Mouse (Mus musculus) heart, embryonic 14.5 days (tissue): ENCODE data around the gene Kcna3. TPM values are rescaled to one million over a fixed set of nuclear protein-coding genes. Genes with fewer than 3 reads are reported as not detected.

Experiments used
- ATAC-seq: fragments of 200-750 bp; cut with Nextera tagmentation; 2 replicates; pipeline ENCODE4 v1.8.0; 2017; ENCODE audit warnings: low read depth, moderate TSS enrichment; ENCODE audit not compliant: insufficient number of reproducible peaks, insufficient read depth, low FRiP score
- H3K27ac ChIP-seq, 2 experiments: fragments of 200-500 bp in 1 of 2; fragments of 300-500 bp in 1 of 2; sonication (generic) in 1 of 2; replicated peaks in 1 of 2; 2 replicates each; pipeline ENCODE4 v1.5.1; 2012 to 2014; ENCODE audit warnings: low read depth in 2 of 2, low read length in 2 of 2, control low read depth in 1 of 2, mild to moderate bottlenecking in 1 of 2, mixed read lengths in 1 of 2; ENCODE audit not compliant: control insufficient read depth in 1 of 2, insufficient read depth in 1 of 2
- H3K27me3 ChIP-seq: fragments of 300-500 bp; sonication (generic); 2 replicates; pipeline ENCODE4 v1.6.1; 2014; ENCODE audit warnings: mild to moderate bottlenecking, low read length, control low read depth; ENCODE audit not compliant: control insufficient read depth, insufficient read depth
- H3K36me3 ChIP-seq: fragments of 300-500 bp; sonication (generic); 2 replicates; pipeline ENCODE4 v1.6.1; 2014; ENCODE audit warnings: mild to moderate bottlenecking, control low read depth, low read length, mixed read lengths; ENCODE audit not compliant: control insufficient read depth, insufficient read depth
- H3K4me1 ChIP-seq, 2 experiments: fragments of 200-500 bp in 1 of 2; fragments of 300-500 bp in 1 of 2; sonication (generic) in 1 of 2; 2 replicates each; pipeline ENCODE4 v1.6.1; 2012 to 2014; ENCODE audit warnings: low read length in 2 of 2, control low read depth in 1 of 2, mixed read lengths in 1 of 2; ENCODE audit not compliant: control insufficient read depth in 2 of 2, insufficient read depth in 2 of 2
- H3K4me2 ChIP-seq: fragments of 300-500 bp; sonication (generic); 2 replicates; pipeline ENCODE4 v1.6.1; 2014; ENCODE audit warnings: mild to moderate bottlenecking, low read length
- H3K4me3 ChIP-seq, 2 experiments: fragments of 200-500 bp in 1 of 2; fragments of 300-500 bp in 1 of 2; sonication (generic) in 1 of 2; 2 replicates each; pipeline ENCODE4 v1.5.1; 2012 to 2014; ENCODE audit warnings: low read length in 2 of 2, mild to moderate bottlenecking in 2 of 2, control low read depth in 1 of 2, low read depth in 1 of 2, moderate library complexity in 1 of 2; ENCODE audit not compliant: control insufficient read depth in 1 of 2, insufficient read depth in 1 of 2
- H3K9ac ChIP-seq: fragments of 300-500 bp; sonication (generic); 2 replicates; pipeline ENCODE4 v1.6.1; 2014; ENCODE audit warnings: mild to moderate bottlenecking, low read length
- H3K9me3 ChIP-seq: fragments of 300-500 bp; sonication (generic); 2 replicates; pipeline ENCODE4 v1.6.1; 2016; ENCODE audit warnings: low read length, control low read depth; ENCODE audit not compliant: control insufficient read depth
- WGBS: fragments of 180-500 bp; shearing (Covaris S2); extraction: QIAGEN DNeasy Blood & Tissue Kit; methylation state at CpG from one replicate; pipeline ENCODE4 v1.1.7; 2014; 5-methylcytosine and 5-hydroxymethylcytosine counted together
- polyA plus RNA-seq: library from polyadenylated mRNA; unstranded; fragments of >200 nt; fragmentation: Nextera tagmentation; extraction: Ambion mirVana; gene quantifications from 2 replicates; pipeline ENCODE4 v1.2.1, GENCODE M21; 2014

The Kcna3 gene
- polyA plus RNA-seq, 1 experiment from 2014 or later: 0.99 TPM

DNA sequence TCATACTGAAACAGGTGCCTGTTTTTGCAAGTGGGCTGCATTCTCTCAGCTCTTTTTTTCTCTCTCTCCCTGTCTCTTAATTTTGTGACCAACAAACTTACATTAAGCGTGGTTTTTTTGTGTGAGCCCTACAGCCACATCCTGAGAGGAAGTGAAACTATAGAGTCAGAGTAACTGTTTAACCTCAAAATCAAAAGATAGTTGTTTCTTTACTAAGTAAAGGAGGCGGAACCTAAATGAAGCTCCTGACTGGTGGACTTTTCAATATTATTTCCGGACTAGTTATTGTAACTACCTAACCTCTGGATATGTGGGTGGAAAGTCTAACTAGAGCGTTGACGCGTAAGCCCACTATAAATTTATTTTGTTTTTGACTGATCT, 2.2 kb downstream of the Kcna3 start:
- Histone ChIP-seq H3K36me3 (no peaks in the 10 kb centered on the region), H3K4me2 (peak overlapping the region; percentile 99), H3K9me3 (no peaks in the 10 kb centered on the region), H3K9ac (no peak overlapping the region), H3K4me1 (peaks cover 0 to 5% of the 10 kb centered on the region in 2 experiments; a peak in 2 of 4 replicates), H3K27me3 (peaks cover 15% of the 10 kb centered on the region), H3K27ac (no peak overlapping the region), H3K4me3 (no peak overlapping the region)
- WGBS: 81% methylated on average over 6 of the region's 6 CpGs
- ATAC-seq: no peak

GRCm38 (mm10) chr3:107038661-107039223, 2.8 kb downstream of the Kcna3 start:
- H3K27ac ChIP-seq: no peak overlapping the region
- WGBS: 54% methylated on average over 10 of the region's 10 CpGs
- ATAC-seq: no peak
- peaks cover 15% of the 10 kb centered on the region for H3K27me3 ChIP-seq
- H3K9ac ChIP-seq: no peak overlapping the region
- no peaks in the 10 kb centered on the region for H3K9me3 ChIP-seq
- no peak overlapping the region for H3K4me3 ChIP-seq
- H3K36me3 ChIP-seq: no peaks in the 10 kb centered on the region
- 0 out of 2 replicates have a peak overlapping the region, but pooled peaks have one; percentile 99 for H3K4me2 ChIP-seq
- H3K4me1 ChIP-seq: peaks cover 0 to 5% of the 10 kb centered on the region in 2 experiments; a peak in 2 of 4 replicates

DNA sequence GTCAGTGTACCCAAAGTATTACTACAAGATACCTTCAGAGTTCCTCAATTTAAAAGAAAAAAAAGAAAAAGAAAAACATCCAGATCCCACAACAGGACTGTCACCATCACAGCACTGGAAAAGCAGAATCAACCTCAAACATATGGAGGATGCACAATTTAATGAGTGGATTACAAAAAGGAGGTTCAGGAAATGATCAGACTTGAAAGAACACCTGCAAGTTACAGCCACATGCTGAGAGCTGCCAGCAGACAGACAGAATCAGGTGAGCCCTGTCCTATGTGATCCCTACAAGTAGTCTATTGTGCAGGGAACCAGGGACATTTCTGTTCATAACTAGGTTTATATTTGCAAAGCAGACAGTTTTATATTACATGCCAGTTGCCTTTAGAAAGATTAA, 3.3 kb downstream of the Kcna3 start:
- ATAC-seq: no peak
- no peak overlapping the region for H3K27ac ChIP-seq
- no peak overlapping the region for H3K9ac ChIP-seq
- no peaks in the 10 kb centered on the region for H3K36me3 ChIP-seq
- peaks cover 15% of the 10 kb centered on the region for H3K27me3 ChIP-seq
- H3K9me3 ChIP-seq: no peaks in the 10 kb centered on the region
- peaks cover 0 to 5% of the 10 kb centered on the region in 2 experiments; a peak in 2 of 4 replicates for H3K4me1 ChIP-seq
- no peak overlapping the region for H3K4me3 ChIP-seq
- H3K4me2 ChIP-seq: no peak overlapping the region

DNA sequence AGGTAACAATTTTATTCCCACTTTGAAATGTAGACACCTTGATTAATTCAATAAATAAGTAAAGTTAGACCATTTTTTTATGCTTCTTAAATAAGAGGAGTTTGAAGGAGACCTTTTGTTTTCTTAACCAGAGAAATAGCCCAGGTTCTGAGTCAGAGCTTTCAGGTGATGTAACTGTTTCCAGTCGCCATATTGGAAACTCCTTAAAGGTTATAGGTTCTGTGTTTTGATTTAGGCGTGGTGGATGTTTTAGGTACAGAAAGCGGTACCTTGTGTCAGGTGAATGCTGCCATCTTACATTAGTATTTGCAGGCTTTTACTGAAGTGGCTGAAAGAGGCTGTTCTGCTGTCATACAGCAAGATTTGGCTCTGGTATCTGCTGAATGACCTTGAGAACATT, 4.4 kb downstream of the Kcna3 start:
- no peaks in the 10 kb centered on the region for H3K36me3 ChIP-seq
- peaks cover 0 to 5% of the 10 kb centered on the region in 2 experiments; a peak in 2 of 4 replicates for H3K4me1 ChIP-seq
- 70% methylated on average over 3 of the region's 3 CpGs for WGBS
- no peak for ATAC-seq
- H3K27me3 ChIP-seq: peaks cover 15% of the 10 kb centered on the region
- H3K4me2 ChIP-seq: no peak overlapping the region
- no peak overlapping the region for H3K9ac ChIP-seq
- no peak overlapping the region for H3K4me3 ChIP-seq
- H3K9me3 ChIP-seq: no peaks in the 10 kb centered on the region
- no peak overlapping the region for H3K27ac ChIP-seq

DNA sequence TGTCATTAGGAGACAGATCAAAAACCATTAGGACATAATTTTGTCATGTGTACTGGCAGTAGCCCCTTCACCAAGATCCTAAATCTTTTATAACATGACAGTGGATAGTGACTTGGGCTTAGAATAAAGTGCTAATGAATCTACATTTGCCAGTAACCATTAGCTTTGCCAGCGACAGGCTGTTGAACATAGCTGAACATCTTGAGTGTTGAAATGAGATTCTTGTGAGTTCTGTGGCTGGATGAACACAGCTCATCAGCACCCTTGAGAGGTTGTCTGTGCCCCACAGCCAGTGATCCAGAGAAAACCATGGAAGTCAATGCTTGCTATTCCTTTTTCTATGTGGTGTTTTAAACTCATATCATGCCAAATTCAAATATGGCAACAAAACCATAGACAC, 5.7 kb downstream of the Kcna3 start:
- Histone ChIP-seq H3K9ac (no peak overlapping the region), H3K4me3 (no peak overlapping the region), H3K27ac (no peak overlapping the region), H3K4me1 (peaks cover 0 to 4% of the 10 kb centered on the region in 2 experiments; a peak in 2 of 4 replicates), H3K36me3 (no peaks in the 10 kb centered on the region), H3K9me3 (no peaks in the 10 kb centered on the region), H3K27me3 (peaks cover 14% of the 10 kb centered on the region), H3K4me2 (no peak overlapping the region)
- 74% methylated on average over 1 of the region's 1 CpGs for WGBS
- ATAC-seq: no peak

GRCm38 (mm10) chr3:107061468-107061867, 25.5 kb downstream of the Kcna3 start:
- ATAC-seq: no peak
- WGBS: 90% methylated on average over 1 of the region's 1 CpGs
- H3K27ac ChIP-seq: no peak overlapping the region

GRCm38 (mm10) chr3:107062771-107063170, 26.8 kb downstream of the Kcna3 start:
- Histone ChIP-seq H3K27me3 (no peaks in the 10 kb centered on the region), H3K9me3 (no peaks in the 10 kb centered on the region), H3K4me2 (no peak overlapping the region), H3K9ac (no peak overlapping the region), H3K36me3 (no peaks in the 10 kb centered on the region), H3K4me3 (no peak overlapping the region), H3K4me1 (no peaks in the 10 kb centered on the region), H3K27ac (no peak overlapping the region)
- WGBS: 54% methylated on average over 1 of the region's 1 CpGs
- no peak for ATAC-seq

More at GRCm38 (mm10) chr3:107061468-107061867, 25.5 kb downstream of the Kcna3 start:
- no peaks in the 10 kb centered on the region for H3K4me1 ChIP-seq
- no peaks in the 10 kb centered on the region for H3K9me3 ChIP-seq
- H3K36me3 ChIP-seq: no peaks in the 10 kb centered on the region
- H3K4me2 ChIP-seq: no peak overlapping the region
- H3K9ac ChIP-seq: no peak overlapping the region
- no peaks in the 10 kb centered on the region for H3K27me3 ChIP-seq
- no peak overlapping the region for H3K4me3 ChIP-seq

- Histone ChIP-seq H3K4me3 (no peak overlapping the region), H3K9me3 (no peaks in the 10 kb centered on the region), H3K27me3 (no peaks in the 10 kb centered on the region), H3K4me1 (no peaks in the 10 kb centered on the region), H3K9ac (no peak overlapping the region), H3K36me3 (no peaks in the 10 kb centered on the region), H3K4me2 (no peak overlapping the region), H3K27ac (no peak overlapping the region)
- 67% methylated on average over 6 of the region's 6 CpGs for WGBS
- ATAC-seq: no peak
These were observed 29.6 kb downstream of the Kcna3 start for GRCm38 (mm10) chr3:107065510-107066095.
